Mouse (Mus musculus) heart, embryonic 14.5 days (tissue): Measurements from ENCODE around the gene Snd1. TPM values are rescaled to one million over a fixed set of nuclear protein-coding genes. Genes with fewer than 3 reads are reported as not detected.

Source experiments
- ATAC-seq: fragments of 200-750 bp; cut with Nextera tagmentation; 2 replicates; pipeline ENCODE4 v1.8.0; 2017; ENCODE audit warnings: low read depth, moderate TSS enrichment; ENCODE audit not compliant: insufficient number of reproducible peaks, insufficient read depth, low FRiP score
- H3K27ac ChIP-seq, 2 experiments: fragments of 200-500 bp in 1 of 2; fragments of 300-500 bp in 1 of 2; sonication (generic) in 1 of 2; replicated peaks in 1 of 2; 2 replicates each; pipeline ENCODE4 v1.5.1; 2012 to 2014; ENCODE audit warnings: low read depth in 2 of 2, low read length in 2 of 2, control low read depth in 1 of 2, mild to moderate bottlenecking in 1 of 2, mixed read lengths in 1 of 2; ENCODE audit not compliant: control insufficient read depth in 1 of 2, insufficient read depth in 1 of 2
- H3K27me3 ChIP-seq: fragments of 300-500 bp; sonication (generic); 2 replicates; pipeline ENCODE4 v1.6.1; 2014; ENCODE audit warnings: mild to moderate bottlenecking, low read length, control low read depth; ENCODE audit not compliant: control insufficient read depth, insufficient read depth
- H3K36me3 ChIP-seq: fragments of 300-500 bp; sonication (generic); 2 replicates; pipeline ENCODE4 v1.6.1; 2014; ENCODE audit warnings: mild to moderate bottlenecking, control low read depth, low read length, mixed read lengths; ENCODE audit not compliant: control insufficient read depth, insufficient read depth
- H3K4me1 ChIP-seq, 2 experiments: fragments of 200-500 bp in 1 of 2; fragments of 300-500 bp in 1 of 2; sonication (generic) in 1 of 2; 2 replicates each; pipeline ENCODE4 v1.6.1; 2012 to 2014; ENCODE audit warnings: low read length in 2 of 2, control low read depth in 1 of 2, mixed read lengths in 1 of 2; ENCODE audit not compliant: control insufficient read depth in 2 of 2, insufficient read depth in 2 of 2
- H3K4me2 ChIP-seq: fragments of 300-500 bp; sonication (generic); 2 replicates; pipeline ENCODE4 v1.6.1; 2014; ENCODE audit warnings: mild to moderate bottlenecking, low read length
- H3K4me3 ChIP-seq, 2 experiments: fragments of 200-500 bp in 1 of 2; fragments of 300-500 bp in 1 of 2; sonication (generic) in 1 of 2; 2 replicates each; pipeline ENCODE4 v1.5.1; 2012 to 2014; ENCODE audit warnings: low read length in 2 of 2, mild to moderate bottlenecking in 2 of 2, control low read depth in 1 of 2, low read depth in 1 of 2, moderate library complexity in 1 of 2; ENCODE audit not compliant: control insufficient read depth in 1 of 2, insufficient read depth in 1 of 2
- H3K9ac ChIP-seq: fragments of 300-500 bp; sonication (generic); 2 replicates; pipeline ENCODE4 v1.6.1; 2014; ENCODE audit warnings: mild to moderate bottlenecking, low read length
- H3K9me3 ChIP-seq: fragments of 300-500 bp; sonication (generic); 2 replicates; pipeline ENCODE4 v1.6.1; 2016; ENCODE audit warnings: low read length, control low read depth; ENCODE audit not compliant: control insufficient read depth
- WGBS: fragments of 180-500 bp; shearing (Covaris S2); extraction: QIAGEN DNeasy Blood & Tissue Kit; methylation state at CpG from one replicate; pipeline ENCODE4 v1.1.7; 2014; 5-methylcytosine and 5-hydroxymethylcytosine counted together
- polyA plus RNA-seq: library from polyadenylated mRNA; unstranded; fragments of >200 nt; fragmentation: Nextera tagmentation; extraction: Ambion mirVana; gene quantifications from 2 replicates; pipeline ENCODE4 v1.2.1, GENCODE M21; 2014

Gene Snd1
- polyA plus RNA-seq, 1 experiment from 2014 or later = 80.0 TPM

- H3K9me3 ChIP-seq = no peaks in the 10 kb centered on the region
- peaks cover 33% of the 10 kb centered on the region for H3K27me3 ChIP-seq
- peak overlapping the region; percentile 96 for H3K4me2 ChIP-seq
- ATAC-seq = no peak
- H3K27ac ChIP-seq = no peak overlapping the region
- 3% methylated on average over 11 of the region's 14 CpGs for WGBS
- H3K36me3 ChIP-seq = no peaks in the 10 kb centered on the region
- H3K4me1 ChIP-seq = peaks cover 5 to 14% of the 10 kb centered on the region in 2 experiments
- H3K9ac ChIP-seq = peak overlapping the region; percentile 64; the same call in 1 of the 2 replicates
- peak overlapping the region; percentile 48 to 62; a peak in 3 of 4 replicates for H3K4me3 ChIP-seq
These were observed 505.3 kb downstream of the Snd1 start for GRCm38 (mm10) chr6:28980219-28980618.

- H3K4me2 ChIP-seq = peak overlapping the region; percentile 96
- peaks cover 33% of the 10 kb centered on the region for H3K27me3 ChIP-seq
- peak overlapping the region; percentile 64 for H3K9ac ChIP-seq
- peak overlapping the region; percentile 48 to 62 for H3K4me3 ChIP-seq
- H3K36me3 ChIP-seq = no peaks in the 10 kb centered on the region
- peaks cover 5 to 14% of the 10 kb centered on the region in 2 experiments for H3K4me1 ChIP-seq
- ATAC-seq = 0 out of 2 replicates have a peak, but pooled peaks have one; percentile 28
- no peaks in the 10 kb centered on the region for H3K9me3 ChIP-seq
- WGBS = under 1% methylated on average over 56 of the region's 56 CpGs
- H3K27ac ChIP-seq = no peak overlapping the region
These were observed 506.0 kb downstream of the Snd1 start for GRCm38 (mm10) chr6:28980750-28981584.

GRCm38 (mm10) chr6:28981585-28981948 lies 506.6 kb downstream of the Snd1 start:
- Histone ChIP-seq H3K9ac (no peak overlapping the region), H3K27me3 (peaks cover 33% of the 10 kb centered on the region)
- ATAC-seq = no peak

GRCm38 (mm10) chr6:28981966-28982701 lies 507.2 kb downstream of the Snd1 start:
- Histone ChIP-seq H3K4me1 (peaks cover 5 to 14% of the 10 kb centered on the region in 2 experiments), H3K27me3 (peaks cover 33% of the 10 kb centered on the region), H3K9ac (no peak overlapping the region), H3K4me3 (no peak overlapping the region; a peak in 1 of 4 replicates), H3K27ac (no peak overlapping the region), H3K9me3 (no peaks in the 10 kb centered on the region), H3K36me3 (no peaks in the 10 kb centered on the region), H3K4me2 (peak overlapping the region; percentile 96)
- 10% methylated on average over 18 of the region's 18 CpGs for WGBS
- no peak for ATAC-seq

More at GRCm38 (mm10) chr6:28981585-28981948, 506.6 kb downstream of the Snd1 start:
- Histone ChIP-seq H3K4me1 (peaks cover 5 to 14% of the 10 kb centered on the region in 2 experiments), H3K4me3 (peak overlapping the region; percentile 48 to 62), H3K9me3 (no peaks in the 10 kb centered on the region), H3K36me3 (no peaks in the 10 kb centered on the region), H3K4me2 (peak overlapping the region; percentile 96), H3K27ac (no peak overlapping the region)
- 6% methylated on average over 18 of the region's 18 CpGs for WGBS

- Histone ChIP-seq H3K9me3 (no peaks in the 10 kb centered on the region), H3K4me2 (no peak overlapping the region), H3K27ac (no peak overlapping the region), H3K4me3 (no peak overlapping the region), H3K27me3 (peaks cover 33% of the 10 kb centered on the region), H3K4me1 (peaks cover 5 to 14% of the 10 kb centered on the region in 2 experiments), H3K36me3 (no peaks in the 10 kb centered on the region), H3K9ac (no peak overlapping the region)
- WGBS = 50% methylated on average over 1 of the region's 1 CpGs
- no peak for ATAC-seq
These were observed 507.9 kb downstream of the Snd1 start for GRCm38 (mm10) chr6:28982817-28983216.

Other genes with a start within 250 kb of the Snd1 start
- gene Zfp800, start 77.1 kb upstream of the Snd1 start, polyA plus RNA-seq = 15.6 and 18.2 TPM in 2 replicates
- gene Arf5, start 51.6 kb upstream of the Snd1 start, polyA plus RNA-seq = 239 and 250 TPM in 2 replicates
- not detected in 2 replicates for gene Fscn3, start 47.4 kb upstream of the Snd1 start, polyA plus RNA-seq
- 4.6 and 4.9 TPM in 2 replicates for gene Gcc1, start 46.7 kb upstream of the Snd1 start, polyA plus RNA-seq
- not detected in 2 replicates for gene Pax4, start 25.8 kb upstream of the Snd1 start, polyA plus RNA-seq